Mouse (Mus musculus) left cerebral cortex, postnatal 25 days (tissue): Measurements from ENCODE around the gene Mrps34. TPM values are rescaled to one million over a fixed set of nuclear protein-coding genes. Genes with fewer than 3 reads are reported as not detected.
"Not testable (repeated sequence)": the region's sequence is repeated elsewhere in the genome, so short reads cannot be mapped to it uniquely, and the experiment has no call there.

Experiments used
- DNase-seq, 2 experiments: peaks; one replicate each; pipeline ENCODE4 v3.0.0; 2022; ENCODE audit warnings: low spot score in 2 of 2, mixed read lengths in 1 of 2
- intact Hi-C: fragments of 180-260 bp; cut with DNase I; formaldehyde crosslinking; loops from one replicate; pipeline ENCODE4 v1.15.1; 2025
- total RNA-seq, 2 experiments: library from RNA; stranded (reverse); gene quantifications; 2 replicates each; pipeline ENCODE4 v1.2.3; 2021

Gene Mrps34
- total RNA-seq, 2 experiments from 2014 or later: 64.6 to 69.9 TPM

GRCm38 (mm10) chr17:24942453-24942852 lies 47.5 kb downstream of the Mrps34 start:
- intact Hi-C loops: not testable (repeated sequence)
- DNase-seq: peak; percentile 42 to 57

- intact Hi-C loops: no loop called here
These were observed 48.1 kb downstream of the Mrps34 start for GRCm38 (mm10) chr17:24943036-24943435.

GRCm38 (mm10) chr17:24943589-24943988 lies 48.7 kb downstream of the Mrps34 start:
- intact Hi-C loops, DNase-seq: not testable (repeated sequence)

More at GRCm38 (mm10) chr17:24943036-24943435, 48.1 kb downstream of the Mrps34 start:
- DNase-seq: peak; percentile 65 to 92

Other genes with a start within 250 kb of the Mrps34 start
- gene Slc9a3r2, start 244.8 kb upstream of the Mrps34 start, total RNA-seq: 10 to 100 TPM; 48.0 to 49.9 TPM
- gene Npw, start 236.7 kb upstream of the Mrps34 start, total RNA-seq: 1 to 10 TPM in 1 of 2 experiments, not detected in 1; 1.2 TPM
- 10 to 100 TPM; 38.5 to 39.3 TPM for gene Zfp598, start 225.4 kb upstream of the Mrps34 start, total RNA-seq
- gene Syngr3, start 205.2 kb upstream of the Mrps34 start, total RNA-seq: 100 to 1,000 TPM; 203 to 214 TPM
- gene Gfer, start 199.0 kb upstream of the Mrps34 start, total RNA-seq: 10 to 100 TPM; 19.9 to 20.2 TPM
- gene Noxo1, start 198.9 kb upstream of the Mrps34 start, total RNA-seq: 1 to 10 TPM; 3.1 to 3.7 TPM
- 10 to 100 TPM; 26.1 to 27.4 TPM for gene Tbl3, start 187.5 kb upstream of the Mrps34 start, total RNA-seq
- not detected for gene Rnf151, start 177.1 kb upstream of the Mrps34 start, total RNA-seq
- gene Rps2, start 177.0 kb upstream of the Mrps34 start, total RNA-seq: 100 to 1,000 TPM; 300 to 313 TPM
- 100 to 1,000 TPM; 196 to 198 TPM for gene Ndufb10, start 170.6 kb upstream of the Mrps34 start, total RNA-seq
- gene Rpl3l, start 167.3 kb upstream of the Mrps34 start, total RNA-seq: under 1 TPM in 1 of 2 experiments, not detected in 1; 0.34 TPM
- gene Msrb1, start 158.5 kb upstream of the Mrps34 start, total RNA-seq: 10 to 100 TPM; 31.4 to 35.8 TPM
- under 1 TPM; 0.48 to 0.73 TPM for gene Hs3st6, start 142.1 kb upstream of the Mrps34 start, total RNA-seq
- not detected for gene Meiob, start 90.8 kb upstream of the Mrps34 start, total RNA-seq
- gene Hagh, start 55.0 kb upstream of the Mrps34 start, total RNA-seq: 100 to 1,000 TPM; 133 to 141 TPM
- 10 to 100 TPM; 17.6 to 20.9 TPM for gene Fahd1, start 44.8 kb upstream of the Mrps34 start, total RNA-seq
- not detected for gene Igfals, start 29.1 kb upstream of the Mrps34 start, total RNA-seq
- 10 to 100 TPM; 32.7 to 33.6 TPM for gene Nubp2, start 8.8 kb upstream of the Mrps34 start, total RNA-seq
- 10 to 100 TPM; 57.9 to 58.0 TPM for gene Spsb3, start 8.5 kb upstream of the Mrps34 start, total RNA-seq
- 10 to 100 TPM; 52.9 to 59.1 TPM for gene Eme2, start within 50 bp of the Mrps34 start, total RNA-seq
- 10 to 100 TPM; 47.4 to 47.5 TPM for gene Nme3, start 1.4 kb downstream of the Mrps34 start, total RNA-seq
- gene Mapk8ip3, start 41.9 kb downstream of the Mrps34 start, total RNA-seq: 100 to 1,000 TPM; 345 to 372 TPM
- gene Jpt2, start 65.6 kb downstream of the Mrps34 start, total RNA-seq: 1 to 10 TPM; 5.5 to 5.6 TPM
- 10 to 100 TPM; 25.7 to 26.6 TPM for gene Cramp1l, start 120.7 kb downstream of the Mrps34 start, total RNA-seq
- gene Ift140, start 121.0 kb downstream of the Mrps34 start, total RNA-seq: 10 to 100 TPM; 21.9 to 23.0 TPM
- gene Tmem204, start 188.5 kb downstream of the Mrps34 start, total RNA-seq: 10 to 100 TPM; 10.5 to 11.8 TPM
- gene Telo2, start 220.9 kb downstream of the Mrps34 start, total RNA-seq: 10 to 100 TPM; 26.3 to 28.7 TPM
- gene Ptx4, start 225.6 kb downstream of the Mrps34 start, total RNA-seq: under 1 TPM; 0.46 to 0.76 TPM
- 10 to 100 TPM; 51.4 to 52.3 TPM for gene Clcn7, start 238.3 kb downstream of the Mrps34 start, total RNA-seq